Mouse (Mus musculus): Measurements from ENCODE around the gene Prr7. TPM values are rescaled to one million over a fixed set of nuclear protein-coding genes. Genes with fewer than 3 reads are reported as not detected.

Gene Prr7
- polyA plus RNA-seq, 1 experiment from 2014 or later: 1.6 TPM

- H3K4me1 ChIP-seq (ENCODE audit: control insufficient read depth, insufficient read depth, low read length): 0 out of 2 replicates have a peak, but pooled peaks cover 5% of the 10 kb centered on the region
- H3K27me3 ChIP-seq (ENCODE audit: control insufficient read depth, insufficient read depth, low read length): no peaks in the 10 kb centered on the region
- no peak overlapping the region for H3K9ac ChIP-seq (ENCODE audit: low read length)
- H3K4me3 ChIP-seq (ENCODE audit: low read depth, low read length): no peak overlapping the region
- H3K4me2 ChIP-seq (ENCODE audit: low read depth, severe bottlenecking): no peak overlapping the region
- ATAC-seq (ENCODE audit: insufficient number of reproducible peaks, low FRiP score, low TSS enrichment, low read depth) (no peak), DNase-seq (ENCODE audit: low spot score) (no peak)
- H3K36me3 ChIP-seq (ENCODE audit: control insufficient read depth, insufficient read depth, low read length): peaks cover 52% of the 10 kb centered on the region
- H3K9me3 ChIP-seq (ENCODE audit: control insufficient read depth, low read length): no peaks in the 10 kb centered on the region
- H3K27ac ChIP-seq (replicated peaks; ENCODE audit: low read depth, low read length): no peak overlapping the region
- 74% methylated on average over 16 of the region's 16 CpGs for WGBS
Observed at GRCm38 (mm10) chr13:55477492-55477891, 13.4 kb downstream of the Prr7 start.

GRCm38 (mm10) chr13:55478036-55478435, 14.0 kb downstream of the Prr7 start:
- Histone ChIP-seq H3K27ac (replicated peaks; ENCODE audit: low read depth, low read length) (no peak overlapping the region), H3K9ac (ENCODE audit: low read length) (no peak overlapping the region), H3K36me3 (ENCODE audit: control insufficient read depth, insufficient read depth, low read length) (peaks cover 55% of the 10 kb centered on the region), H3K27me3 (ENCODE audit: control insufficient read depth, insufficient read depth, low read length) (no peaks in the 10 kb centered on the region), H3K4me1 (ENCODE audit: control insufficient read depth, insufficient read depth, low read length) (no peaks in the 10 kb centered on the region), H3K4me3 (ENCODE audit: low read depth, low read length) (no peak overlapping the region), H3K9me3 (ENCODE audit: control insufficient read depth, low read length) (no peaks in the 10 kb centered on the region), H3K4me2 (ENCODE audit: low read depth, severe bottlenecking) (no peak overlapping the region)
- WGBS: 50% methylated on average over 5 of the region's 5 CpGs
- DNase-seq (ENCODE audit: low spot score) (peak; percentile 66), ATAC-seq (ENCODE audit: insufficient number of reproducible peaks, low FRiP score, low TSS enrichment, low read depth) (no peak)

GRCm38 (mm10) chr13:55479008-55479407, 14.9 kb downstream of the Prr7 start:
- no peak overlapping the region for H3K27ac ChIP-seq (replicated peaks; ENCODE audit: low read depth, low read length)
- no peaks in the 10 kb centered on the region for H3K9me3 ChIP-seq (ENCODE audit: control insufficient read depth, low read length)
- peaks cover 57% of the 10 kb centered on the region for H3K36me3 ChIP-seq (ENCODE audit: control insufficient read depth, insufficient read depth, low read length)
- H3K27me3 ChIP-seq (ENCODE audit: control insufficient read depth, insufficient read depth, low read length): no peaks in the 10 kb centered on the region
- no peak overlapping the region for H3K4me3 ChIP-seq (ENCODE audit: low read depth, low read length)
- DNase-seq (ENCODE audit: low spot score) (no peak), ATAC-seq (ENCODE audit: insufficient number of reproducible peaks, low FRiP score, low TSS enrichment, low read depth) (no peak)
- H3K9ac ChIP-seq (ENCODE audit: low read length): no peak overlapping the region
- no peak overlapping the region for H3K4me2 ChIP-seq (ENCODE audit: low read depth, severe bottlenecking)
- WGBS: 89% methylated on average over 7 of the region's 7 CpGs
- peaks cover 6% of the 10 kb centered on the region; the same call in 1 of the 2 replicates for H3K4me1 ChIP-seq (ENCODE audit: control insufficient read depth, insufficient read depth, low read length)

- no peak for ATAC-seq (ENCODE audit: insufficient number of reproducible peaks, low FRiP score, low TSS enrichment, low read depth)
- Histone ChIP-seq H3K4me3 (ENCODE audit: low read depth, low read length) (no peak overlapping the region), H3K4me1 (ENCODE audit: control insufficient read depth, insufficient read depth, low read length) (peaks cover 15% of the 10 kb centered on the region), H3K27ac (replicated peaks; ENCODE audit: low read depth, low read length) (no peak overlapping the region), H3K27me3 (ENCODE audit: control insufficient read depth, insufficient read depth, low read length) (no peaks in the 10 kb centered on the region), H3K36me3 (ENCODE audit: control insufficient read depth, insufficient read depth, low read length) (peaks cover 52% of the 10 kb centered on the region), H3K9ac (ENCODE audit: low read length) (no peak overlapping the region), H3K9me3 (ENCODE audit: control insufficient read depth, low read length) (no peaks in the 10 kb centered on the region), H3K4me2 (ENCODE audit: low read depth, severe bottlenecking) (no peak overlapping the region)
- no peak for DNase-seq (ENCODE audit: low spot score)
Observed at GRCm38 (mm10) chr13:55479929-55480328, 15.9 kb downstream of the Prr7 start.

- peaks cover 38% of the 10 kb centered on the region for H3K36me3 ChIP-seq (ENCODE audit: control insufficient read depth, insufficient read depth, low read length)
- no peak for ATAC-seq (ENCODE audit: insufficient number of reproducible peaks, low FRiP score, low TSS enrichment, low read depth)
- no peak overlapping the region for H3K4me2 ChIP-seq (ENCODE audit: low read depth, severe bottlenecking)
- H3K9me3 ChIP-seq (ENCODE audit: control insufficient read depth, low read length): no peaks in the 10 kb centered on the region
- H3K27ac ChIP-seq (replicated peaks; ENCODE audit: low read depth, low read length): no peak overlapping the region
- no peak for DNase-seq (ENCODE audit: low spot score)
- no peak overlapping the region for H3K9ac ChIP-seq (ENCODE audit: low read length)
- H3K4me1 ChIP-seq (ENCODE audit: control insufficient read depth, insufficient read depth, low read length): peaks cover 34% of the 10 kb centered on the region
- 86% methylated on average over 7 of the region's 7 CpGs for WGBS
- H3K4me3 ChIP-seq (ENCODE audit: low read depth, low read length): no peak overlapping the region
- no peaks in the 10 kb centered on the region for H3K27me3 ChIP-seq (ENCODE audit: control insufficient read depth, insufficient read depth, low read length)
Observed at GRCm38 (mm10) chr13:55482542-55482941, 18.5 kb downstream of the Prr7 start.

GRCm38 (mm10) chr13:55483071-55483470, 19.0 kb downstream of the Prr7 start:
- ATAC-seq (ENCODE audit: insufficient number of reproducible peaks, low FRiP score, low TSS enrichment, low read depth): no peak
- H3K9me3 ChIP-seq (ENCODE audit: control insufficient read depth, low read length): no peaks in the 10 kb centered on the region
- no peak overlapping the region for H3K4me2 ChIP-seq (ENCODE audit: low read depth, severe bottlenecking)
- 66% methylated on average over 9 of the region's 9 CpGs for WGBS
- DNase-seq (ENCODE audit: low spot score): no peak
- peaks cover 34% of the 10 kb centered on the region for H3K4me1 ChIP-seq (ENCODE audit: control insufficient read depth, insufficient read depth, low read length)
- H3K27ac ChIP-seq (replicated peaks; ENCODE audit: low read depth, low read length): no peak overlapping the region
- H3K9ac ChIP-seq (ENCODE audit: low read length): no peak overlapping the region
- H3K27me3 ChIP-seq (ENCODE audit: control insufficient read depth, insufficient read depth, low read length): no peaks in the 10 kb centered on the region
- H3K36me3 ChIP-seq (ENCODE audit: control insufficient read depth, insufficient read depth, low read length): peaks cover 38% of the 10 kb centered on the region
- H3K4me3 ChIP-seq (ENCODE audit: low read depth, low read length): no peak overlapping the region

- Histone ChIP-seq H3K4me3 (ENCODE audit: low read depth, low read length) (no peak overlapping the region), H3K9ac (ENCODE audit: low read length) (no peak overlapping the region), H3K4me1 (ENCODE audit: control insufficient read depth, insufficient read depth, low read length) (peaks cover 37% of the 10 kb centered on the region), H3K9me3 (ENCODE audit: control insufficient read depth, low read length) (no peaks in the 10 kb centered on the region), H3K36me3 (ENCODE audit: control insufficient read depth, insufficient read depth, low read length) (peaks cover 38% of the 10 kb centered on the region), H3K27me3 (ENCODE audit: control insufficient read depth, insufficient read depth, low read length) (no peaks in the 10 kb centered on the region), H3K27ac (replicated peaks; ENCODE audit: low read depth, low read length) (no peak overlapping the region), H3K4me2 (ENCODE audit: low read depth, severe bottlenecking) (no peak overlapping the region)
- WGBS: 72% methylated on average over 15 of the region's 15 CpGs
- no peak for ATAC-seq (ENCODE audit: insufficient number of reproducible peaks, low FRiP score, low TSS enrichment, low read depth)
- DNase-seq (ENCODE audit: low spot score): peak; percentile 46
Observed at GRCm38 (mm10) chr13:55483593-55483992, 19.5 kb downstream of the Prr7 start.

DNA sequence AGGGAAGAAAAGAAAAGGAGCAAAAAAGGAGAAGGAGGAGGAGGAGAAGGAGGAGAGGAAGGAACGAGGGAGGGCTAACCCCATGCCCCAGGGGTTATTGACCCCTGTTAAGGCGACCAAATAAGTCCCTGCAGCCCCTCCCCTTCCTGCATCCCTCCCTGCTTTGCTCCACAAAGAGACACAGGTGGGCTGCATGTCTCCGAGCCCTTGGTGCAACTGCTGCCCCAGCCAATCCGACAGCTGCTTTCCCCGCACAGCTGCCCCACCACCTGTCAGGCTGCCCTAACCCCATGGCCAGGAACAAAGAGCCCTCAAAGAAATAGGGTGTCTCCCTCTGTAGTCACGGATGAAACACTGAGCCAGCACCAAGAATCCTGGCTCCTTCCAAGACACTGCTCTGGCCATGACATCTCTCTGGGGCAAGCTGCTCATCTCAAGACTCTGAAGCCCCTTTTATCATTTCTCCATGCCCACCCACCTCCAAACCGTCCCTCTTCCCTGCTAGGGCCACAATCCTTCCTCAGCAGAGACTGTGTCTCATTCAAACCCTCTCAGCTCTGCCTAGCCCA, 20.5 kb downstream of the Prr7 start:
- Histone ChIP-seq H3K4me3 (ENCODE audit: low read depth, low read length) (peak overlapping the region; percentile 6; the same call in 1 of the 2 replicates), H3K36me3 (ENCODE audit: control insufficient read depth, insufficient read depth, low read length) (peaks cover 28% of the 10 kb centered on the region), H3K9ac (ENCODE audit: low read length) (peak overlapping the region; percentile 37), H3K4me2 (ENCODE audit: low read depth, severe bottlenecking) (peak overlapping the region; percentile 34), H3K27me3 (ENCODE audit: control insufficient read depth, insufficient read depth, low read length) (no peaks in the 10 kb centered on the region), H3K4me1 (ENCODE audit: control insufficient read depth, insufficient read depth, low read length) (peaks cover 37% of the 10 kb centered on the region), H3K9me3 (ENCODE audit: control insufficient read depth, low read length) (no peaks in the 10 kb centered on the region), H3K27ac (replicated peaks; ENCODE audit: low read depth, low read length) (no peak overlapping the region)
- 22% methylated on average over 7 of the region's 7 CpGs for WGBS
- DNase-seq (ENCODE audit: low spot score) (no peak), ATAC-seq (ENCODE audit: insufficient number of reproducible peaks, low FRiP score, low TSS enrichment, low read depth) (no peak)

Measured in limb, embryonic 11.5 days (tissue).